Mouse (Mus musculus) E14TG2a.4 (cell line): ENCODE results near the gene Pla2g10.

ENCODE experiments used
- CTCF ChIP-seq: conservative IDR thresholded peaks from 2 replicates; pipeline ENCODE4 v1.5.1; 2014; ENCODE audit warnings: low read length
- NANOG ChIP-seq: IDR thresholded peaks from 2 replicates; pipeline ENCODE4 v1.6.1; 2014; ENCODE audit warnings: borderline replicate concordance, low read length, mixed read lengths
- POU5F1 ChIP-seq: IDR thresholded peaks from 2 replicates; pipeline ENCODE4 v1.6.1; 2014; ENCODE audit warnings: low read length, borderline replicate concordance

DNA sequence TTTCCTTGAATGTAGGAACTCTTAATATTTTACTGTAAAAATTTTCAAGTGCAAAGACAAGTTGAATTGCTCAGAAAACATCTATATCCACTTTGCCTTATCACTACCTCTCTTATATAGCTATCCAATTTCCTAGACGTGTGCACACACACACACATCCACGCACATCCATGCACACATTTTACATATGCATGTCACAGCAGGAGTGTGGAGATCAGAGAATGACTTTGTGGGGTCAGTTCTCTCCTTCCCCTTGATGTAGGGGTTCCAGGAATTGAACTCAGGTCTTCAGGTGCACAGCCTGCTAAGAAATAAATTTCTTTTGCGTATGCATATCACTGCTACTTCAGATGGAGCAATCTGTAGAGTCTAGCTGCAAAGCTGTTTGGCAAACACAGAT is 17.3 kb upstream of the Pla2g10 start:
- TF ChIP-seq CTCF (no peak), NANOG (peak; percentile 69; the same call in 1 of the 2 replicates), POU5F1 (peak; percentile 83; the same call in 1 of the 2 replicates)
